Mouse (Mus musculus) sigmoid colon, adult 10 weeks (tissue): ENCODE data around the gene Galnt2. TPM values are rescaled to one million over a fixed set of nuclear protein-coding genes. Genes with fewer than 3 reads are reported as not detected.

Experiments used
- polyA plus RNA-seq: library from polyadenylated mRNA; stranded (reverse); fragments of 350-450 nt; fragmentation: Illumina TruSeq; extraction: RNeasy Lipid Tissue Mini Kit (QIAGEN cat#74804); gene quantifications from one replicate; pipeline ENCODE4 v1.2.3, GENCODE M21; 2014; ENCODE audit warnings: low read depth, low replicate concordance

Galnt2 gene
- 7.5 TPM for polyA plus RNA-seq

DNA sequence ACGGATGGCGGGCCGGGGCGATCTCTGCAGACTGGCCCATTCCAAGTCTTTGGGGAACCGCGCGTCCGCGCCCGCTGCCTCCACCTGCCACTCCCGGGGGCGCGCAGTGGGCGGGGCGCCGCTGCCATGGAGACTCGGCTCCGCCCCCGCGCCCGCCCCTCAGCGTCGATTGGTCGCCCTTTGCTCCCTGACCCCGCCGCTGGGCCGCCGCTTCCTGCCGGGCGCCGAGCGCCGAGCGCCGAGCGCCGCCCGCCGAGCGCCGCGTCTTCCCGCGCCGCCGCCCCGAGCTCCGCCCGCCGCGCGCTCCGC lies at the start of gene Galnt2:
Gene Galnt2 (plus strand): TSS at position 216 of the 309 bp plus-strand sequence.

Other genes starting within 250 kb of the Galnt2 start
- 9.9 TPM for gene Abcb10, start 248.3 kb upstream of the Galnt2 start, polyA plus RNA-seq
- gene Taf5l, start 210.0 kb upstream of the Galnt2 start, polyA plus RNA-seq, result 9.5 TPM
- gene Urb2, start 209.9 kb upstream of the Galnt2 start, polyA plus RNA-seq, result 4.8 TPM
- gene Pgbd5, start 208.3 kb downstream of the Galnt2 start, polyA plus RNA-seq, result 0.69 TPM